Mouse (Mus musculus): ENCODE measurements at regions not wholly inside any gene's neighbourhood (a gene's known extent, or its start where the extent isn't known, plus 50 kb on each side); places are given as distances from the start of the nearest gene placed in this dataset.
A peak's percentile ranks its signal among the peaks of the same experiment; 100 is the strongest.

GRCm38 (mm10) chr8:77949640-77950039, 225.4 kb upstream of the Ednra start:
- H3K4me3 ChIP-seq (ENCODE audit: low read depth, low read length) = no peak overlapping the region
- DNase-seq (ENCODE audit: low spot score, missing footprints) (no peak), ATAC-seq (ENCODE audit: low FRiP score) (no peak)
- no peaks in the 10 kb centered on the region for H3K36me3 ChIP-seq (ENCODE audit: control insufficient read depth, insufficient read depth, low read length)
- H3K27ac ChIP-seq (ENCODE audit: low read depth, low read length) = no peak overlapping the region
- H3K4me1 ChIP-seq (ENCODE audit: control insufficient read depth, insufficient read depth, low read length) = no peaks in the 10 kb centered on the region
- no peaks in the 10 kb centered on the region for H3K9me3 ChIP-seq (ENCODE audit: control insufficient read depth, low read length)
- no peak overlapping the region for H3K4me2 ChIP-seq
- 94% methylated on average over 5 of the region's 5 CpGs for WGBS
- no peaks in the 10 kb centered on the region for H3K27me3 ChIP-seq (ENCODE audit: control insufficient read depth, insufficient read depth, low read length)
- H3K9ac ChIP-seq (ENCODE audit: low read length) = no peak overlapping the region

- Histone ChIP-seq H3K4me2 (no peak overlapping the region), H3K4me3 (ENCODE audit: low read depth, low read length) (no peak overlapping the region), H3K9me3 (ENCODE audit: control insufficient read depth, low read length) (no peaks in the 10 kb centered on the region), H3K4me1 (ENCODE audit: control insufficient read depth, insufficient read depth, low read length) (no peaks in the 10 kb centered on the region), H3K9ac (ENCODE audit: low read length) (no peak overlapping the region), H3K27ac (ENCODE audit: low read depth, low read length) (no peak overlapping the region), H3K36me3 (ENCODE audit: control insufficient read depth, insufficient read depth, low read length) (no peaks in the 10 kb centered on the region), H3K27me3 (ENCODE audit: control insufficient read depth, insufficient read depth, low read length) (no peaks in the 10 kb centered on the region)
- WGBS = 87% methylated on average over 4 of the region's 4 CpGs
- DNase-seq (ENCODE audit: low spot score, missing footprints) = no peak
- no peak for ATAC-seq (ENCODE audit: low FRiP score)
Measured at GRCm38 (mm10) chr8:77958814-77959372, 234.6 kb upstream of the Ednra start.

- ATAC-seq (ENCODE audit: low FRiP score) (0 out of 2 replicates have a peak, but pooled peaks have one; percentile 55), DNase-seq (ENCODE audit: low spot score, missing footprints) (peak; percentile 82)
- Histone ChIP-seq H3K9me3 (ENCODE audit: control insufficient read depth, low read length) (no peaks in the 10 kb centered on the region), H3K4me1 (ENCODE audit: control insufficient read depth, insufficient read depth, low read length) (no peaks in the 10 kb centered on the region), H3K4me2 (no peak overlapping the region), H3K9ac (ENCODE audit: low read length) (no peak overlapping the region), H3K27ac (ENCODE audit: low read depth, low read length) (no peak overlapping the region), H3K27me3 (ENCODE audit: control insufficient read depth, insufficient read depth, low read length) (no peaks in the 10 kb centered on the region), H3K4me3 (ENCODE audit: low read depth, low read length) (no peak overlapping the region), H3K36me3 (ENCODE audit: control insufficient read depth, insufficient read depth, low read length) (no peaks in the 10 kb centered on the region)
- WGBS = 65% methylated on average over 3 of the region's 3 CpGs
Measured at GRCm38 (mm10) chr8:77963102-77963698, 238.9 kb upstream of the Ednra start.

GRCm38 (mm10) chr8:77970378-77970777, 242.7 kb upstream of the Ttc29 start:
- ATAC-seq (ENCODE audit: low FRiP score) (no peak), DNase-seq (ENCODE audit: low spot score, missing footprints) (no peak)
- no peaks in the 10 kb centered on the region for H3K4me1 ChIP-seq (ENCODE audit: control insufficient read depth, insufficient read depth, low read length)
- H3K36me3 ChIP-seq (ENCODE audit: control insufficient read depth, insufficient read depth, low read length) = no peaks in the 10 kb centered on the region
- H3K4me2 ChIP-seq = no peak overlapping the region
- no peak overlapping the region for H3K4me3 ChIP-seq (ENCODE audit: low read depth, low read length)
- no peak overlapping the region for H3K27ac ChIP-seq (ENCODE audit: low read depth, low read length)
- 74% methylated on average over 8 of the region's 8 CpGs for WGBS
- H3K9me3 ChIP-seq (ENCODE audit: control insufficient read depth, low read length) = no peaks in the 10 kb centered on the region
- H3K9ac ChIP-seq (ENCODE audit: low read length) = no peak overlapping the region
- H3K27me3 ChIP-seq (ENCODE audit: control insufficient read depth, insufficient read depth, low read length) = no peaks in the 10 kb centered on the region

GRCm38 (mm10) chr8:77973714-77974113, 239.4 kb upstream of the Ttc29 start:
- Histone ChIP-seq H3K27ac (ENCODE audit: low read depth, low read length) (no peak overlapping the region), H3K9me3 (ENCODE audit: control insufficient read depth, low read length) (no peaks in the 10 kb centered on the region), H3K36me3 (ENCODE audit: control insufficient read depth, insufficient read depth, low read length) (no peaks in the 10 kb centered on the region), H3K4me2 (no peak overlapping the region), H3K9ac (ENCODE audit: low read length) (no peak overlapping the region), H3K27me3 (ENCODE audit: control insufficient read depth, insufficient read depth, low read length) (no peaks in the 10 kb centered on the region), H3K4me3 (ENCODE audit: low read depth, low read length) (no peak overlapping the region), H3K4me1 (ENCODE audit: control insufficient read depth, insufficient read depth, low read length) (no peaks in the 10 kb centered on the region)
- ATAC-seq (ENCODE audit: low FRiP score) (no peak), DNase-seq (ENCODE audit: low spot score, missing footprints) (no peak)
- 76% methylated on average over 4 of the region's 4 CpGs for WGBS

GRCm38 (mm10) chr8:77979106-77979505, 234.0 kb upstream of the Ttc29 start:
- 69% methylated on average over 2 of the region's 2 CpGs for WGBS
- no peaks in the 10 kb centered on the region for H3K36me3 ChIP-seq (ENCODE audit: control insufficient read depth, insufficient read depth, low read length)
- ATAC-seq (ENCODE audit: low FRiP score) (no peak), DNase-seq (ENCODE audit: low spot score, missing footprints) (no peak)
- no peaks in the 10 kb centered on the region for H3K27me3 ChIP-seq (ENCODE audit: control insufficient read depth, insufficient read depth, low read length)
- no peaks in the 10 kb centered on the region for H3K4me1 ChIP-seq (ENCODE audit: control insufficient read depth, insufficient read depth, low read length)
- no peak overlapping the region for H3K4me3 ChIP-seq (ENCODE audit: low read depth, low read length)
- no peak overlapping the region for H3K4me2 ChIP-seq
- no peak overlapping the region for H3K27ac ChIP-seq (ENCODE audit: low read depth, low read length)
- H3K9ac ChIP-seq (ENCODE audit: low read length) = no peak overlapping the region
- H3K9me3 ChIP-seq (ENCODE audit: control insufficient read depth, low read length) = no peaks in the 10 kb centered on the region

GRCm38 (mm10) chr8:77980701-77981100, 232.4 kb upstream of the Ttc29 start:
- no peak for ATAC-seq (ENCODE audit: low FRiP score)
- no peak overlapping the region for H3K27ac ChIP-seq (ENCODE audit: low read depth, low read length)
- no peaks in the 10 kb centered on the region for H3K36me3 ChIP-seq (ENCODE audit: control insufficient read depth, insufficient read depth, low read length)
- no peak overlapping the region for H3K9ac ChIP-seq (ENCODE audit: low read length)
- 88% methylated on average over 3 of the region's 3 CpGs for WGBS
- H3K9me3 ChIP-seq (ENCODE audit: control insufficient read depth, low read length) = no peaks in the 10 kb centered on the region
- H3K4me3 ChIP-seq (ENCODE audit: low read depth, low read length) = no peak overlapping the region
- no peak overlapping the region for H3K4me2 ChIP-seq
- H3K4me1 ChIP-seq (ENCODE audit: control insufficient read depth, insufficient read depth, low read length) = no peaks in the 10 kb centered on the region
- H3K27me3 ChIP-seq (ENCODE audit: control insufficient read depth, insufficient read depth, low read length) = no peaks in the 10 kb centered on the region
- DNase-seq (ENCODE audit: low spot score, missing footprints) = no peak

GRCm38 (mm10) chr8:77982031-77982430, 231.1 kb upstream of the Ttc29 start:
- no peaks in the 10 kb centered on the region for H3K36me3 ChIP-seq (ENCODE audit: control insufficient read depth, insufficient read depth, low read length)
- ATAC-seq (ENCODE audit: low FRiP score) (no peak), DNase-seq (ENCODE audit: low spot score, missing footprints) (no peak)
- no peaks in the 10 kb centered on the region for H3K27me3 ChIP-seq (ENCODE audit: control insufficient read depth, insufficient read depth, low read length)
- H3K9ac ChIP-seq (ENCODE audit: low read length) = no peak overlapping the region
- H3K9me3 ChIP-seq (ENCODE audit: control insufficient read depth, low read length) = no peaks in the 10 kb centered on the region
- no peak overlapping the region for H3K4me3 ChIP-seq (ENCODE audit: low read depth, low read length)
- 88% methylated on average over 3 of the region's 3 CpGs for WGBS
- H3K27ac ChIP-seq (ENCODE audit: low read depth, low read length) = no peak overlapping the region
- no peaks in the 10 kb centered on the region for H3K4me1 ChIP-seq (ENCODE audit: control insufficient read depth, insufficient read depth, low read length)
- no peak overlapping the region for H3K4me2 ChIP-seq

GRCm38 (mm10) chr8:77983476-77983875, 229.6 kb upstream of the Ttc29 start:
- H3K9me3 ChIP-seq (ENCODE audit: control insufficient read depth, low read length) = no peaks in the 10 kb centered on the region
- H3K4me3 ChIP-seq (ENCODE audit: low read depth, low read length) = no peak overlapping the region
- ATAC-seq (ENCODE audit: low FRiP score) = no peak
- H3K36me3 ChIP-seq (ENCODE audit: control insufficient read depth, insufficient read depth, low read length) = no peaks in the 10 kb centered on the region
- no peaks in the 10 kb centered on the region for H3K4me1 ChIP-seq (ENCODE audit: control insufficient read depth, insufficient read depth, low read length)
- H3K27ac ChIP-seq (ENCODE audit: low read depth, low read length) = no peak overlapping the region
- DNase-seq (ENCODE audit: low spot score, missing footprints) = no peak
- WGBS = 80% methylated on average over 3 of the region's 3 CpGs
- no peaks in the 10 kb centered on the region for H3K27me3 ChIP-seq (ENCODE audit: control insufficient read depth, insufficient read depth, low read length)
- no peak overlapping the region for H3K9ac ChIP-seq (ENCODE audit: low read length)
- H3K4me2 ChIP-seq = no peak overlapping the region

All from midbrain, embryonic 11.5 days (tissue).